Comparison of ENCODE assay signal across 16 mouse cellular contexts in genomic region chr13:94077136-94078018, GRCm38 (mm10). TPM values are rescaled to one million over a fixed set of nuclear protein-coding genes. Genes with fewer than 3 reads are reported as not detected.
DNase-seq lines count a peak whose midpoint lies in the region; ATAC-seq and TF ChIP-seq lines count a peak whose summit lies in the region.
"Had no signal": no experiment of that assay in that cellular context is flagged by ENCODE, and none has a peak within 500 bp of the region (broad histone marks: within the 10 kb centered on the region; RNA-seq: fewer than 3 reads in every experiment).

No protein-coding gene starts in this region.

- H3K27me3 ChIP-seq in hindbrain, embryonic 11.5 days (ENCODE audit: control insufficient read depth, insufficient read depth, low read length) = peaks cover 6% of the 10 kb centered on the region; the same call in 1 of the 2 replicates
- no peaks in the 10 kb centered on the region; the same call in 1 of the 2 replicates for H3K27me3 ChIP-seq in hindbrain, embryonic 16.5 days (replicated peaks; ENCODE audit: control insufficient read depth, insufficient read depth, low read length)
- H3K27me3 ChIP-seq in midbrain, embryonic 10.5 days (ENCODE audit: low read depth, poor library complexity, severe bottlenecking) = peaks cover 76% of the 10 kb centered on the region
- no peaks in the 10 kb centered on the region for H3K27me3 ChIP-seq in midbrain, postnatal 0 days (ENCODE audit: insufficient read depth, low read length)
- peaks cover 56% of the 10 kb centered on the region for H3K27me3 ChIP-seq in midbrain, embryonic 12.5 days
- no peaks in the 10 kb centered on the region for H3K27me3 ChIP-seq in heart, embryonic 12.5 days (replicated peaks)
- H3K27me3 ChIP-seq: lung, embryonic 15.5 days had no signal

- intact Hi-C loops in left cerebral cortex, adult 2 months (cut with DNase I) = no loop called here

- 0 out of 2 replicates have a peak, but pooled peaks cover 3% of the 10 kb centered on the region for H3K4me1 ChIP-seq in hindbrain, embryonic 11.5 days (replicated peaks; ENCODE audit: control insufficient read depth, insufficient read depth, low read length)
- H3K4me1 ChIP-seq in hindbrain, embryonic 16.5 days (ENCODE audit: control insufficient read depth, insufficient read depth, low read depth, low read length) = peaks cover 3% of the 10 kb centered on the region
- peaks cover 51% of the 10 kb centered on the region for H3K4me1 ChIP-seq in midbrain, embryonic 10.5 days
- no peaks in the 10 kb centered on the region for H3K4me1 ChIP-seq in midbrain, postnatal 0 days (ENCODE audit: insufficient read depth, low read length)
- H3K4me1 ChIP-seq in midbrain, embryonic 12.5 days = peaks cover 22% of the 10 kb centered on the region
- H3K4me1 ChIP-seq in heart, embryonic 12.5 days (replicated peaks) = peaks cover 35% of the 10 kb centered on the region

- no peak overlapping the region for H3K4me2 ChIP-seq in hindbrain, embryonic 11.5 days (replicated peaks; ENCODE audit: low read depth, low read length)
- H3K4me2 ChIP-seq in hindbrain, embryonic 16.5 days (ENCODE audit: low read length) = no peak overlapping the region
- no peak overlapping the region for H3K4me2 ChIP-seq in midbrain, postnatal 0 days (ENCODE audit: low read depth, low read length, poor library complexity, severe bottlenecking)
- H3K4me2 ChIP-seq in midbrain, embryonic 12.5 days (replicated peaks) = no peak overlapping the region
- H3K4me2 ChIP-seq in heart, embryonic 12.5 days = no peak overlapping the region
- H3K4me2 ChIP-seq: forebrain, embryonic 12.5 days; hindbrain, embryonic 12.5 days; lung, embryonic 15.5 days had no signal

- no peak overlapping the region for H3K4me3 ChIP-seq in hindbrain, embryonic 11.5 days (ENCODE audit: low read depth, low read length)
- H3K4me3 ChIP-seq in hindbrain, embryonic 16.5 days (ENCODE audit: low read length) = no peak overlapping the region
- H3K4me3 ChIP-seq in midbrain, embryonic 10.5 days = no peak overlapping the region
- H3K4me3 ChIP-seq in midbrain, postnatal 0 days (ENCODE audit: low read depth, low read length) = no peak overlapping the region
- H3K4me3 ChIP-seq in midbrain, embryonic 12.5 days = no peak overlapping the region
- no peak overlapping the region for H3K4me3 ChIP-seq in heart, embryonic 12.5 days
- no peak overlapping the region for H3K4me3 ChIP-seq in left cerebral cortex, adult 2 months
- H3K4me3 ChIP-seq: forebrain, embryonic 12.5 days; hindbrain, embryonic 12.5 days; lung, embryonic 15.5 days had no signal

- 52% methylated on average over 14 of the region's 14 CpGs for WGBS in hindbrain, embryonic 11.5 days
- 34% methylated on average over 14 of the region's 14 CpGs for WGBS in hindbrain, embryonic 16.5 days
- 46% methylated on average over 14 of the region's 14 CpGs for WGBS in midbrain, embryonic 10.5 days
- WGBS in midbrain, postnatal 0 days = 37% methylated on average over 14 of the region's 14 CpGs
- 37% methylated on average over 14 of the region's 14 CpGs for WGBS in midbrain, embryonic 12.5 days
- WGBS in heart, embryonic 12.5 days = 56% methylated on average over 14 of the region's 14 CpGs

- no peak overlapping the region for H3K9ac ChIP-seq in hindbrain, embryonic 11.5 days (ENCODE audit: low read depth, low read length)
- H3K9ac ChIP-seq in hindbrain, embryonic 16.5 days (ENCODE audit: low read depth, low read length) = no peak overlapping the region
- no peak overlapping the region for H3K9ac ChIP-seq in midbrain, postnatal 0 days (replicated peaks; ENCODE audit: low read length, poor library complexity, severe bottlenecking)
- no peak overlapping the region for H3K9ac ChIP-seq in midbrain, embryonic 12.5 days (replicated peaks)
- no peak overlapping the region for H3K9ac ChIP-seq in heart, embryonic 12.5 days
- H3K9ac ChIP-seq: forebrain, embryonic 12.5 days; hindbrain, embryonic 12.5 days; liver, embryonic 14.5 days; lung, embryonic 15.5 days had no signal

- DNase-seq in hindbrain, embryonic 11.5 days (ENCODE audit: low spot score) = peak; percentile 31
- DNase-seq in midbrain, embryonic 10.5 days (ENCODE audit: low spot score) = peak; percentile 48
- DNase-seq in midbrain, postnatal 0 days (ENCODE audit: low spot score) = no peak
- DNase-seq in left cerebral cortex, adult 2 months (ENCODE audit: extremely low spot score in 1 of 2, low spot score in 2 of 2) = no peak
- DNase-seq: cerebellum, adult 8-10 months; gastrocnemius, postnatal 36 days; thymus, postnatal 36 days had no signal

- no peak for ATAC-seq in hindbrain, embryonic 11.5 days (ENCODE audit: low FRiP score)
- no peak for ATAC-seq in hindbrain, embryonic 16.5 days
- no peak for ATAC-seq in midbrain, postnatal 0 days (ENCODE audit: low FRiP score)
- ATAC-seq in midbrain, embryonic 12.5 days (ENCODE audit: low FRiP score, low read depth) = peak; percentile 63; the same call in 1 of the 2 replicates
- ATAC-seq in heart, embryonic 12.5 days (ENCODE audit: insufficient number of reproducible peaks, low FRiP score) = no peak

- H3K36me3 ChIP-seq in hindbrain, embryonic 11.5 days (ENCODE audit: control insufficient read depth, insufficient read depth, low read length) = no peaks in the 10 kb centered on the region
- H3K36me3 ChIP-seq in hindbrain, embryonic 16.5 days (ENCODE audit: control insufficient read depth, insufficient read depth, low read length) = no peaks in the 10 kb centered on the region
- 0 out of 2 replicates have a peak, but pooled peaks cover 5% of the 10 kb centered on the region for H3K36me3 ChIP-seq in midbrain, embryonic 10.5 days
- H3K36me3 ChIP-seq in midbrain, postnatal 0 days (ENCODE audit: insufficient read depth, low read length) = no peaks in the 10 kb centered on the region
- no peaks in the 10 kb centered on the region for H3K36me3 ChIP-seq in midbrain, embryonic 12.5 days
- peaks cover 11% of the 10 kb centered on the region for H3K36me3 ChIP-seq in heart, embryonic 12.5 days
- H3K36me3 ChIP-seq: forebrain, embryonic 12.5 days; G1E; hindbrain, embryonic 12.5 days had no signal

- no peaks in the 10 kb centered on the region for H3K9me3 ChIP-seq in hindbrain, embryonic 11.5 days (ENCODE audit: control insufficient read depth, low read length)
- no peaks in the 10 kb centered on the region for H3K9me3 ChIP-seq in hindbrain, embryonic 16.5 days (ENCODE audit: control insufficient read depth, low read length)
- no peaks in the 10 kb centered on the region for H3K9me3 ChIP-seq in midbrain, embryonic 10.5 days (replicated peaks)
- H3K9me3 ChIP-seq in midbrain, postnatal 0 days (ENCODE audit: low read length) = no peaks in the 10 kb centered on the region
- H3K9me3 ChIP-seq in midbrain, embryonic 12.5 days = no peaks in the 10 kb centered on the region
- no peaks in the 10 kb centered on the region for H3K9me3 ChIP-seq in heart, embryonic 12.5 days (replicated peaks)
- H3K9me3 ChIP-seq: forebrain, embryonic 12.5 days; G1E; hindbrain, embryonic 12.5 days; lung, embryonic 15.5 days had no signal

- TF ChIP-seq CTCF in midbrain, postnatal 0 days (IDR thresholded peaks at IDR 0.05) = no peak
- no peak for TF ChIP-seq CTCF in left cerebral cortex, adult 2 months (IDR thresholded peaks at IDR 0.05)

- H3K27ac ChIP-seq in hindbrain, embryonic 11.5 days (ENCODE audit: low read depth, low read length) = no peak overlapping the region
- no peak overlapping the region for H3K27ac ChIP-seq in hindbrain, embryonic 16.5 days (ENCODE audit: low read depth, low read length)
- peak overlapping the region; percentile 69 for H3K27ac ChIP-seq in midbrain, embryonic 10.5 days (replicated peaks)
- no peak overlapping the region for H3K27ac ChIP-seq in midbrain, postnatal 0 days (ENCODE audit: low read depth, low read length)
- no peak overlapping the region for H3K27ac ChIP-seq in midbrain, embryonic 12.5 days (replicated peaks)
- no peak overlapping the region for H3K27ac ChIP-seq in heart, embryonic 12.5 days (ENCODE audit: poor library complexity, severe bottlenecking)
- H3K27ac ChIP-seq in left cerebral cortex, adult 2 months = no peak overlapping the region
- H3K27ac ChIP-seq: forebrain, embryonic 12.5 days; hindbrain, embryonic 12.5 days; liver, embryonic 14.5 days; lung, embryonic 15.5 days; macrophage had no signal

RNA-seq across cellular contexts. Expression of gene Lhfpl2, which starts 19.8 kb away (rescaled TPM):
- 16.6 and 19.3 TPM in 2 replicates for polyA plus RNA-seq in hindbrain, embryonic 11.5 days (2014; fragmentation: Nextera tagmentation; extraction: Ambion mirVana)
- polyA plus RNA-seq in hindbrain, embryonic 16.5 days (2015; fragmentation: Nextera tagmentation; extraction: Ambion mirVana) = 21.0 and 21.6 TPM in 2 replicates
- 18.0 and 19.0 TPM in 2 replicates for polyA plus RNA-seq in midbrain, embryonic 10.5 days (2016; fragmentation: Nextera tagmentation; extraction: Ambion mirVana)
- 23.9 and 25.8 TPM in 2 replicates for total RNA-seq in midbrain, postnatal 0 days (2014; rRNA removed)
- 10.7 and 12.0 TPM in 2 replicates for polyA plus RNA-seq in midbrain, postnatal 0 days (2015; fragmentation: Nextera tagmentation; extraction: Ambion mirVana)
- polyA plus RNA-seq in midbrain, embryonic 12.5 days (2016; fragmentation: Nextera tagmentation; extraction: Ambion mirVana) = 20.4 and 22.3 TPM in 2 replicates
- polyA plus RNA-seq in heart, embryonic 12.5 days (2016; fragmentation: Nextera tagmentation; extraction: Ambion mirVana) = 22.3 and 24.4 TPM in 2 replicates
- total RNA-seq in left cerebral cortex, adult 2 months (2021) = 10 to 100 TPM; 12.5 to 15.9 TPM
- polyA plus RNA-seq: G1E had no signal

Comparison
In these comparisons a context has a peak if more than half of its experiments do, and no peak if none do; other contexts are left out.
1. DNase-seq: peak in hindbrain, embryonic 11.5 days (single experiment) and midbrain, embryonic 10.5 days (single experiment); none in midbrain, postnatal 0 days (single experiment) and left cerebral cortex, adult 2 months (0 of 2).